Mouse (Mus musculus): ENCODE measurements at regions not wholly inside any gene's neighbourhood (a gene's known extent, or its start where the extent isn't known, plus 50 kb on each side); places are given as distances from the start of the nearest gene placed in this dataset.

DNA sequence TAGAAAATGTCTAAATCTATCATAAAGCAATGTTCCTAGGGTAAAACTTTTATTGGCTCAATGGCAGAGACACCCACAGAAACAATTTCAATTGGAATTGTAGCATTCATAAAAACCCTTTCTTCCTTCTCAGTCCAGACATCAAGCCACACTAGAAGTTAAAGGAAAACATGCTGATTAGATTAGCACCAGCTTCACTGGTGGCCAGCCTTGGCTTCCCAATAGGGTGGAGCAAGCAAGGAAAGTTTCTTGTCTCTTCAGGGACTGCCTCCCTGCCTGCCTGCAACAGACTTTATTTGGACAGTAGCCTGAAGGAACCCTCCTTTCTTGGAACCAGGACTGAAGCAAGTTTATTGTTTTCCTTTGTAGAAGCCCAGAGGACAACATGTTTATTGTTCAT lies 289.0 kb upstream of the Mef2c start:
- TF ChIP-seq CTCF (conservative IDR thresholded peaks at IDR 0.05 in 1 of 2, IDR thresholded peaks at IDR 0.05 in 1 of 2; ENCODE audit: low read depth in 2 of 2, low read length in 2 of 2) (no peak), NELFE (IDR thresholded peaks at IDR 0.05; ENCODE audit: low read depth, low read length) (no peak), MAZ (IDR thresholded peaks at IDR 0.05; ENCODE audit: low read depth, low read length) (no peak), POLR2A (IDR thresholded peaks at IDR 0.05; ENCODE audit: low read depth, low read length) (no peak), CHD1 (IDR thresholded peaks at IDR 0.05; ENCODE audit: low read depth, low read length) (no peak), GABPA (IDR thresholded peaks at IDR 0.05; ENCODE audit: insufficient replicate concordance, low read depth, low read length) (no peak), TCF12 (IDR thresholded peaks at IDR 0.05; ENCODE audit: low read depth, low read length) (no peak), ELF1 (IDR thresholded peaks at IDR 0.05; ENCODE audit: low read depth, low read length) (no peak), JUND (conservative IDR thresholded peaks at IDR 0.05; ENCODE audit: low read depth, low read length) (no peak)
